Mouse (Mus musculus) heart, embryonic 15.5 days (tissue): ENCODE results near the gene Cog8. TPM values are rescaled to one million over a fixed set of nuclear protein-coding genes. Genes with fewer than 3 reads are reported as not detected.
A peak's percentile ranks its signal among the peaks of the same experiment; 100 is the strongest.

Experiments used
- ATAC-seq: fragments of 200-750 bp; cut with Nextera tagmentation; replicated peaks from 2 replicates; pipeline ENCODE4 v1.8.0; 2017; ENCODE audit warnings: low read depth, moderate TSS enrichment; ENCODE audit not compliant: insufficient number of reproducible peaks, insufficient read depth, low FRiP score
- H3K27ac ChIP-seq: fragments of 300-500 bp; sonication (generic); 2 replicates; pipeline ENCODE4 v1.5.1; 2015; ENCODE audit warnings: mild to moderate bottlenecking, inconsistent platforms
- H3K27me3 ChIP-seq: fragments of 300-500 bp; sonication (generic); 2 replicates; pipeline ENCODE4 v1.6.1; 2015; ENCODE audit warnings: inconsistent platforms
- H3K36me3 ChIP-seq: fragments of 300-500 bp; sonication (generic); 2 replicates; pipeline ENCODE4 v1.6.1; 2015; ENCODE audit warnings: mild to moderate bottlenecking, inconsistent platforms
- H3K4me1 ChIP-seq: fragments of 300-500 bp; sonication (generic); replicated peaks from 2 replicates; pipeline ENCODE4 v1.6.1; 2015; ENCODE audit warnings: inconsistent platforms
- H3K4me2 ChIP-seq: fragments of 300-500 bp; sonication (generic); 2 replicates; pipeline ENCODE4 v1.6.1; 2015; ENCODE audit warnings: inconsistent platforms, mild to moderate bottlenecking, moderate library complexity
- H3K4me3 ChIP-seq: fragments of 300-500 bp; sonication (generic); 2 replicates; pipeline ENCODE4 v1.5.1; 2015; ENCODE audit warnings: mild to moderate bottlenecking, inconsistent platforms
- H3K9ac ChIP-seq: fragments of 300-500 bp; sonication (generic); 2 replicates; pipeline ENCODE4 v1.6.1; 2015; ENCODE audit warnings: mild to moderate bottlenecking, inconsistent platforms
- H3K9me3 ChIP-seq: fragments of 300-500 bp; sonication (generic); replicated peaks from 2 replicates; pipeline ENCODE4 v1.6.1; 2016; ENCODE audit warnings: inconsistent platforms
- WGBS: fragments of 180-500 bp; shearing (Covaris S2); methylation state at CpG from one replicate; pipeline ENCODE4 v1.1.7; 2015; ENCODE audit warnings: mixed read lengths; 5-methylcytosine and 5-hydroxymethylcytosine counted together
- polyA plus RNA-seq: library from polyadenylated mRNA; unstranded; fragments of >200 nt; fragmentation: Nextera tagmentation; extraction: Ambion mirVana; gene quantifications from 2 replicates; pipeline ENCODE4 v1.2.1, GENCODE M21; 2015

Gene Cog8
- polyA plus RNA-seq, 1 experiment from 2014 or later = 25.1 TPM

DNA sequence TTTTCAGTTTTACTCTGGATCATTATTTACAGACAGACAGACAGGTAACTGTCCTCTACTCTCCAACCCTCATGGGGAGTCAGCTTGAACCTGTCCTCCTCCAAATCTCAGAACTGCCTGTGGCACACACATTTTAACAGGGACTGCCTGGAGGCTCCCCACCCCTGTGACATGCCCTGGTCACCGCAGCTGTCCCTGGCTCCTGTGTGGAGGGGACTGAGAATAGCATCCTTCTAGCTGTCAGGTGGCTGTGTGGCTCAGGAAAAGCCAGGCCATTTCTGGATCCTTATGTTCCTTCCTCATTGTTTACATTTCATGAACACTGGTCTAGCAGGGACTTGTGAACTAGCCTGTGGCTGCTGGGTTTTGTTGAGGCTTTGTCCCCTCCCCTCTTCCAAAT, 17.6 kb upstream of the Cog8 start:
- Histone ChIP-seq H3K27me3 (no peaks in the 10 kb centered on the region), H3K4me1 (no peaks in the 10 kb centered on the region), H3K27ac (no peak overlapping the region), H3K4me2 (no peak overlapping the region), H3K4me3 (no peak overlapping the region), H3K9me3 (no peaks in the 10 kb centered on the region), H3K36me3 (peaks cover 68% of the 10 kb centered on the region), H3K9ac (no peak overlapping the region)
- 66% methylated on average over 1 of the region's 1 CpGs for WGBS
- ATAC-seq = no peak

DNA sequence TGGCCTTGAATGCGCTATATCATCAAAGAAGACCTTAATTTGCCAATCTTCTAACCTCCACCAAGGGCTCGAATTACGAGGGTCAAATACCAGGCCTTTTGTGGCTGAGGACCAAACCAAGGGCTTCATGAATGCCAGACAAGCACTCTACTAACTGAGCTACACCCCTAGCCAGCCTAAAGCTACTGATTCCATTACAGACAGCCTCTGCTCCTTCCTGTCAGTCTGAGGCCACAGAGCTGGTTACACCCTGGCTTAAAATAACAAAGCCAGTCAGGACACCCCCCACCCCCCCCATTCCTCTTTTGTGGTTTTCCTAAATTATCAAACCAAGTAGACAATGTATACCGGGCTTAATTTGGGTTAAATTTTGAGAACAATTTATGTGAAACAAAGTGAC, 17.2 kb upstream of the Cog8 start:
- WGBS = 76% methylated on average over 4 of the region's 4 CpGs
- Histone ChIP-seq H3K9me3 (no peaks in the 10 kb centered on the region), H3K4me1 (no peaks in the 10 kb centered on the region), H3K4me3 (no peak overlapping the region), H3K4me2 (no peak overlapping the region), H3K9ac (no peak overlapping the region), H3K36me3 (peaks cover 64% of the 10 kb centered on the region), H3K27ac (no peak overlapping the region), H3K27me3 (no peaks in the 10 kb centered on the region)
- ATAC-seq = no peak

DNA sequence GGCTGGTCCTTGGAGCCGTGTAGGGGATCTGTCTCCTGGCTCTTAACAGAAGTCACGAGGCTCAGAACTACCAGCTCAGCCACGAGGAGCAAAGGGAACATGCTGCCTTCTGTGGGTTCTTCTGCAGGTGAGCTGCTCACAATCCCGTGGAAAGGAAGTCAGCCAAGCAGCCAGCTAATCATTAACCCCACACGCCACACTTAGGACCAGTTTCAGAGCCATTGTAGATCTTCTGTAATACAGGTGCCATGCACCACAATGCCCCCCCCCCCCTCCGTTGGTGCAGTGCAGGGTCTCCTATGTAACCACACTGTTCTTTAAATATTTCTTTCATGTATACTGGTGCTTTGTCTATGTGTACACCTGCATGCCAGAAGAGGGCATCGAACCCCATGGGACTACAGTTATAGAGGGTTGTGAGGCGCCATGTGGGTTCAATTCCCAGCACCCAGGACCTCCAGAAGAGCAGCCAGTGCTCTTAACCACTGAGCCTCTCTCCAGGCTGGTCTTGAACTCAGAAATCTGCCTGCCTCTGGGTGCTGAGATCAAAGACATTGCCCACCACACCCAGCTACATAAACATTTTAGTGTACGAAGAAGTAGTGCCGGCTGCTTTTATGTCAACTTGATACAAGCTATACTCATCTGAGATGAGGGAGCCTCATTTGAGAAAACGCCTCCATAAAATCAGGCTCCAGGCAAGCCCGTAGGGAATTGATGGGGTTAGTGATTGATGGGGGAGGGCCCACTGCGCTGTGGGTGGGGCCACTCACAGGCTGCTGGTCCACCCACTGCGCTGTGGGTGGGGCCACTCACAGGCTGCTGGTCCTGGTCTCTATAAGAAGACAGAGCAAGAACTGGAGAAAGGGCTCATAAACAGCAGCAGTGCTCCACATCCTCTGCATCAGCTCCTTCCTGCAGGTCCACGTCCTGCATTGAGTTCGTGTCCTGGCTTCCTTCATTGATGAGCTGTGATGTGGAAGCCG, 9.3 kb upstream of the Cog8 start, which contains the start of gene Tmed6:
Gene Tmed6, minus strand, starts transcription at position 134 of the 986 bp plus-strand sequence.
- no peak within 1 kb of the TSS for H3K4me3 ChIP-seq
- no peak within 1 kb of the TSS for H3K27ac ChIP-seq
- WGBS = 51% methylated on average over 17 of the region's 17 CpGs
- no peak within 1 kb of the TSS for H3K4me2 ChIP-seq
- H3K36me3 ChIP-seq = peaks cover 14% of the 10 kb centered on the region
- H3K27me3 ChIP-seq = no peaks in the 10 kb centered on the region
- no peaks in the 10 kb centered on the region for H3K9me3 ChIP-seq
- H3K9ac ChIP-seq = no peak within 1 kb of the TSS
- no peak; the same call in 1 of the 2 replicates for ATAC-seq
- 0 out of 2 replicates have a peak, but pooled peaks cover 2% of the 10 kb centered on the region for H3K4me1 ChIP-seq

DNA sequence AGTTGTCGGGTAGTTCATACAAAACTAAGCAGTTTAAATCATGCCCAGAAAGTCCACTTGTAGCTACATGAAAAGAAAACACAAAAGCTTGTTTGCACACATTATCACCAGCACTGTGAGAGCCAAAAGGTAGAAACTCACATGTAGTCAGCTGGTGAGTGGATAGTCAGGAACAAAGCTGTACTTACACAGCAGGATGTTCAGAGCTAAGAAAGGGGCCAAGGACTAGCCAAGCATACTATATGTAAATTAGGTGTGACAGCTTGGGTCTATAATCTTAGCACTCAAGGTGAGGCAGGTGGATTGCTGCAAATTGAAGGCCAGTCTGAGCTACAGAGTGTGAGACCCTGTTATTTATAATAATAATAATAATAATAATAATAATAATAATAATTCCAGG, 6.1 kb upstream of the Cog8 start:
- Histone ChIP-seq H3K27ac (no peak overlapping the region), H3K9ac (no peak overlapping the region), H3K4me1 (peaks cover 9% of the 10 kb centered on the region), H3K36me3 (peaks cover 16% of the 10 kb centered on the region), H3K4me2 (no peak overlapping the region), H3K4me3 (no peak overlapping the region), H3K27me3 (no peaks in the 10 kb centered on the region), H3K9me3 (no peaks in the 10 kb centered on the region)
- 85% methylated on average over 1 of the region's 1 CpGs for WGBS
- no peak for ATAC-seq

DNA sequence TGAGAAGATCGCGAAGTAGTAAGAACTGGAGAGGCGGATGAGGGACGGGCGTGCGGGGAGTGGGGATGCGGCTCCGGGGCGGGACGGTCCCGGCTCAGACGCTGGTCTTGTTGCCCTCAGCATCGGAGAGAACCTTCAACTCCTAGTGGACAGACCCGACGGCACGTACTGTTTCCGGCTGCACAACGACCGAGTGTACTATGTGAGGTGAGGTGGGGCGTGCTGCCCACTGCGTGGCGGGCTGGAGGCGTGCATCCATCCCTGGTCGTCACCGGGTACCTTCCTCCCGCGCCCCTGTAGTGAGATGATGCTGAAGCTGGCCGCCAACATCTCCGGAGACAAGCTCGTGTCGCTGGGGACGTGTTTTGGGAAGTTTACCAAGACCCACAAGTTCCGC, 482 bp upstream of the Cog8 start:
- Histone ChIP-seq H3K9ac (peak overlapping the region; percentile 82), H3K4me2 (peak overlapping the region; percentile 85), H3K9me3 (no peaks in the 10 kb centered on the region), H3K27ac (peak overlapping the region; percentile 67), H3K4me3 (peak overlapping the region; percentile 94), H3K4me1 (peaks cover 24% of the 10 kb centered on the region), H3K27me3 (no peaks in the 10 kb centered on the region), H3K36me3 (peaks cover 36% of the 10 kb centered on the region)
- under 1% methylated on average over 33 of the region's 33 CpGs for WGBS
- ATAC-seq = peak; percentile 32; the same call in 1 of the 2 replicates

DNA sequence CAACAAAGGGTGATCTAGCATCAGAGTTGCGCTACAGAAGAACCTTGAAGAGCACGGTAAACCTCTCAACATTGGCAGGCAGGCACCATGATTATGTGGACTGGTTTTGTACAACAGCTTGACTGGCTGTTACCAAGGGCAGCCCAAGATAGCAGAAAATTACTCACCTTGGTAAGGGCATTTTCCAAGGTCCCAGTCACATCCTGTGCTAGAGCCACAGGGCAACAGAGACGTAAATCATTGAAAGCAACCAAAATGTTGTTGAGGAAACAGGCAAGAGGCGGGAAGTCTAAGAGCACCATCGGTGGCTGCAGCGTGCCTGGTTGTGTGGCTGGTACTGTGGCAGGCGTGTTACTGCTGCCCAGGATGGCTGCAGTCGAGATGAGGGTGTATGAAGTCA, 4.4 kb downstream of the Cog8 start:
- Histone ChIP-seq H3K9ac (no peak overlapping the region), H3K27me3 (no peaks in the 10 kb centered on the region), H3K27ac (no peak overlapping the region), H3K36me3 (peaks cover 45% of the 10 kb centered on the region), H3K4me3 (no peak overlapping the region), H3K9me3 (no peaks in the 10 kb centered on the region), H3K4me1 (peaks cover 27% of the 10 kb centered on the region), H3K4me2 (no peak overlapping the region)
- ATAC-seq = no peak
- WGBS = 92% methylated on average over 8 of the region's 8 CpGs

DNA sequence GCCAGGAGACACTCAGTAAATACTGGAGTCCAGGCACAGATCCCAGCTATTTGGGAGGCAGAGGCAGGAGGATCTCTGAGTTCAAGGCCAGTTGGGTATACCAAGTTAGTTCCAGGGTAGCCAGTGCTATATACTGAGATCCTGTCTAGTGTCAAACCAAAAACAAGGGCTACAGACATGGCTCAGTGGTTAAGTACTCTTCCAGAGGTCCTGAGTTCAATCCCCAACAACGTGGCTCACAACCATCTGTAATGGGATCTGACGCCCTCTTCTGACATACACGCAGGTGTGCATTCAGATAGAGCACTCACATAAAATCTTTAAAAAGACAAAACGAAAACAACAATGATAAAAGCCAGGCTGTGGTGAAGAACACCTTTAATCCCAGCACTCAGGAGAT, 7.0 kb downstream of the Cog8 start:
- no peaks in the 10 kb centered on the region for H3K9me3 ChIP-seq
- H3K4me1 ChIP-seq = peaks cover 20% of the 10 kb centered on the region
- H3K27ac ChIP-seq = peak overlapping the region; percentile 95
- peak overlapping the region; percentile 84 for H3K4me2 ChIP-seq
- peaks cover 70% of the 10 kb centered on the region for H3K36me3 ChIP-seq
- H3K27me3 ChIP-seq = no peaks in the 10 kb centered on the region
- no peak for ATAC-seq
- H3K9ac ChIP-seq = 0 out of 2 replicates have a peak overlapping the region, but pooled peaks have one; percentile 88
- WGBS = 87% methylated on average over 4 of the region's 4 CpGs
- H3K4me3 ChIP-seq = peak overlapping the region; percentile 84

DNA sequence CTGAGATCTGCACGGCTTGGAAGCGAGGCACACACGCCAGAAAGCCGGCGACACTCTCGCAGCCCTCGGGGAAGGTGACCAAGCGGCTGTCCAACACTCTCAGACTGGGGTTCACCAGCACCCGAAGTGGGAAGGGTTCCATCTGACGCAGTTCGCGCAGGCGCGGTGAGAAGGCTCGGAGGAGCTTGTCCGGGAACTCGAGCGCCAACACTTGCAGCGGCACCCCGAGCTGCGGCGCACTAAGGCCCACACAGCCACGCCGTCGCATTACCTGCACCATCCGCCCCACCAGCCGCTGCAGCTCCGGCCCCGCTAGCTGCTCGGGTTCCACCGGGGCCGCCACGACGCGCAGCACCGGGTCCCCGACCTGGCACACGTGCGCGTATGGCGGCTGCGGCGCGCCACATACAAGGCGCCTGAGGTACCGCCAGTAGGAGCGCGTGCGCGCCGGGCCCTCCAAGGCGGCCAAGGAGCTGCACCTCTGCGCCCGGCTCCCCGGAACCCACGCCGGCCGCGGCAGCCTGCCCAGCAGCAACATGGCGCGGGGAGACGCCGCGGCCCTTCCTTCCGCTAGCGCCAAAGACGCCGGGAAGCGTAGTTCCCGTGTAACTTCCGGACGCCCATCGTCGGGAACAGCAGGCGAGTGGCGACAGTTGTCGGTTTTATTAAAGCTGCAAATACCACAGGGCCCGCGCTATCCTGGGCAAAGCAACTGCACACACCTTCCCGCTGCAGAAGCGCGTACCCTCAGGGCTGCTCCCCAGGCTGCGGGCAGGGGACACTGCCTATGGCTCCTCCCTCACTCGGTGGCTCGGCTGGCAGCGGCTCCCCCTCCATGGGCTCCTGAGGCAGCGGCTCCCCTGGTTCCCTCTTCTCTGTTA, 8.2 kb downstream of the Cog8 start, which contains the start of gene Pdf:
Gene Pdf, minus strand, starts transcription at position 554 of the 881 bp plus-strand sequence.
- peak; percentile 79 for ATAC-seq
- Histone ChIP-seq H3K4me3 (peak within 1 kb of the TSS; percentile 84), H3K36me3 (peaks cover 74% of the 10 kb centered on the region), H3K27me3 (no peaks in the 10 kb centered on the region), H3K9me3 (no peaks in the 10 kb centered on the region), H3K27ac (peak within 1 kb of the TSS; percentile 95), H3K4me2 (peak within 1 kb of the TSS; percentile 84), H3K4me1 (peaks cover 20% of the 10 kb centered on the region), H3K9ac (peak within 1 kb of the TSS; percentile 88)
- WGBS = under 1% methylated on average over 82 of the region's 87 CpGs

DNA sequence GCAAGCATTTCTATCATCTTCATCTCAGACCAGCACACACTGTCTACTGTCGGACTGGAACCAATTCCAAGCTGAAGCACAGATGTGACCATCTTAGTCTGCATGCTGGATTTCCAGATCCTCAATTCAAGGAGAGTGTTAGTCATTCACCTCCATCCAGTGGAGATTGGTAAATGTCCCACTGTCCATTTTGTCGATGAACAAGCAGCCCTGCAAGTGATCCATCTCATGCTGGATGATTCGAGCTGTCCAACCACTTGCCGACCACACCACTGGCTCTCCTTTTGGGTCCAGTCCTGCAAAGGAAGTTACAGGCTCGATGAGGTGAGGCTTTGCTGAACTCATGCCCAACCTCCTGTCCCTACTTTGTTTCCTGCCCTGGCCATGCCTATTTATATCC, 9.5 kb downstream of the Cog8 start:
- Histone ChIP-seq H3K9ac (peak overlapping the region; percentile 88), H3K36me3 (peaks cover 74% of the 10 kb centered on the region), H3K9me3 (no peaks in the 10 kb centered on the region), H3K4me2 (peak overlapping the region; percentile 84), H3K4me1 (peaks cover 20% of the 10 kb centered on the region), H3K27ac (peak overlapping the region; percentile 38; the same call in 1 of the 2 replicates), H3K27me3 (no peaks in the 10 kb centered on the region), H3K4me3 (peak overlapping the region; percentile 84)
- no peak for ATAC-seq
- WGBS = 61% methylated on average over 5 of the region's 5 CpGs

DNA sequence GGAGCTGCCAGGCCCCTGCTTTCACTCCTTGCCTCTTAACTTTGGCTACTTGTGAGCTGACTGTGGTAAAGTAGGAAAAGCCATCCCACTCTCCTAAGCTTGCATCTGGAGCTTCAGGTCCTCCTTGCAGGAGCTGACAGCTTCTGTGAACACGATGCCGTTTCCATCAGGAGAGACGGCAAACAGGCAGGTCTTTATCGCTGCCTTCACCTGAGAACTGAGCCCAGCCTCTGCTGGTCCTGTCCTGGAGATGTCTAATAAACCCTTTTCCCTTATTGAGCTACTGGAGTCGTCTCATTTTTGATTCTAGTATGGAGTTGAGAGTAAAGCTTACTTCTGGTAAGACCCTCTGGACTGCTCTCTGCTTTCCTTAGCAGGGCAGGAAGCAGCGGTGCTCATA, 11.0 kb downstream of the Cog8 start:
- H3K9ac ChIP-seq = no peak overlapping the region
- no peaks in the 10 kb centered on the region for H3K27me3 ChIP-seq
- H3K4me1 ChIP-seq = peaks cover 20% of the 10 kb centered on the region
- H3K4me3 ChIP-seq = no peak overlapping the region
- ATAC-seq = no peak
- no peak overlapping the region for H3K27ac ChIP-seq
- no peaks in the 10 kb centered on the region for H3K9me3 ChIP-seq
- H3K36me3 ChIP-seq = peaks cover 74% of the 10 kb centered on the region
- 92% methylated on average over 6 of the region's 6 CpGs for WGBS
- no peak overlapping the region for H3K4me2 ChIP-seq

DNA sequence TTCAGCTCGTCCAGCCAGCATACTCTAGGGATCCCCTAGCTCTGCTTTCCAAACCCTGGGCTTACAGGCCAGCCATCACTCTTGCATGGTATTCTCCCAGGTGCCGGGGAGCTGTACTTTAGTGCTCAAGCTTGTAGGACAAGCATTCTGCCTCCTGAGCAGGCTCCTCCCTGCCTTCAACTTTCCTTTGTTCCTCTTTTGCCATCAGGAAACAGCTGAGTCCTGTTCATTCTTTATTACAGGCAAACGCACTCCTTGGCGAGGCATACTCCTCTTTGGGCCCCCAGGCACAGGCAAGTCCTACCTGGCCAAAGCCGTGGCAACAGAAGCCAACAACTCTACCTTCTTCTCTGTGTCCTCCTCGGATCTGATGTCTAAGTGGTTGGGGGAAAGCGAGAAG, 15.9 kb downstream of the Cog8 start:
- Histone ChIP-seq H3K27ac (no peak overlapping the region), H3K4me2 (no peak overlapping the region), H3K36me3 (peaks cover 81% of the 10 kb centered on the region), H3K27me3 (no peaks in the 10 kb centered on the region), H3K4me1 (peaks cover 5% of the 10 kb centered on the region; the same call in 1 of the 2 replicates), H3K4me3 (no peak overlapping the region), H3K9me3 (no peaks in the 10 kb centered on the region), H3K9ac (no peak overlapping the region)
- WGBS = 81% methylated on average over 7 of the region's 7 CpGs
- ATAC-seq = no peak
